Mouse (Mus musculus) c-Kit-positive CD71-positive TER-119-negative erythroid progenitor cells, embryonic 14.5 days (primary cell): ENCODE data around the gene Capn10.

Source experiments
- DNase-seq: peaks from one replicate; pipeline ENCODE4 v3.0.0-alpha.2; 2013; ENCODE audit warnings: low read depth

Gene Capn10

GRCm38 (mm10) chr1:92976141-92976566 is 42.0 kb downstream of the Capn10 start:
- DNase-seq = no peak

- no peak for DNase-seq
Measured at GRCm38 (mm10) chr1:92978645-92979044, 44.5 kb downstream of the Capn10 start.

- DNase-seq = no peak
Measured at GRCm38 (mm10) chr1:92979073-92979602, 45.0 kb downstream of the Capn10 start.

- DNase-seq = no peak
Measured at GRCm38 (mm10) chr1:92981056-92981845, 47.1 kb downstream of the Capn10 start.

- no peak for DNase-seq
Measured at GRCm38 (mm10) chr1:92982931-92983605, 48.9 kb downstream of the Capn10 start.

GRCm38 (mm10) chr1:92984999-92985398 is 50.8 kb downstream of the Capn10 start:
- no peak for DNase-seq

- no peak for DNase-seq
Measured at GRCm38 (mm10) chr1:92988894-92989293, 54.7 kb downstream of the Capn10 start.

GRCm38 (mm10) chr1:92989891-92990290 is 55.7 kb downstream of the Capn10 start:
- no peak for DNase-seq

GRCm38 (mm10) chr1:92992214-92992855 is 58.2 kb downstream of the Capn10 start:
- no peak for DNase-seq

GRCm38 (mm10) chr1:92992880-92993279 is 58.7 kb downstream of the Capn10 start:
- no peak for DNase-seq
